Mouse (Mus musculus): ENCODE measurements around the gene C77080.

C77080 gene

GRCm38 (mm10) chr4:129261196-129261595, at the start of gene C77080:
TSS of gene C77080 (minus strand) at chr4:129261404.
- no peak for DNase-seq (ENCODE audit: low spot score in 2 of 2)

GRCm38 (mm10) chr4:129307936-129308335, 46.7 kb upstream of the C77080 start:
- DNase-seq (ENCODE audit: low spot score in 2 of 2) = no peak

GRCm38 (mm10) chr4:129304306-129304705, 43.1 kb upstream of the C77080 start:
- no peak for DNase-seq (ENCODE audit: low spot score in 2 of 2)

GRCm38 (mm10) chr4:129303816-129304215, 42.6 kb upstream of the C77080 start:
- no peak for DNase-seq (ENCODE audit: low spot score in 2 of 2)

GRCm38 (mm10) chr4:129303401-129303800, 42.2 kb upstream of the C77080 start:
- DNase-seq (ENCODE audit: low spot score in 2 of 2) = no peak

GRCm38 (mm10) chr4:129299121-129299520, 37.9 kb upstream of the C77080 start:
- DNase-seq (ENCODE audit: low spot score in 2 of 2) = no peak

- DNase-seq (ENCODE audit: low spot score in 2 of 2) = peak; percentile 55 to 67
Measured at GRCm38 (mm10) chr4:129297724-129298123, 36.5 kb upstream of the C77080 start.

GRCm38 (mm10) chr4:129296066-129296465, 34.9 kb upstream of the C77080 start:
- no peak for DNase-seq (ENCODE audit: low spot score in 2 of 2)

GRCm38 (mm10) chr4:129295188-129295587, 34.0 kb upstream of the C77080 start:
- no peak for DNase-seq (ENCODE audit: low spot score in 2 of 2)

GRCm38 (mm10) chr4:129293702-129294101, 32.5 kb upstream of the C77080 start:
- no peak for DNase-seq (ENCODE audit: low spot score in 2 of 2)

GRCm38 (mm10) chr4:129292831-129293230, 31.6 kb upstream of the C77080 start:
- DNase-seq (ENCODE audit: low spot score in 2 of 2) = no peak

- DNase-seq (ENCODE audit: low spot score in 2 of 2) = no peak
Measured at GRCm38 (mm10) chr4:129289671-129290070, 28.5 kb upstream of the C77080 start.

- no peak for DNase-seq (ENCODE audit: low spot score in 2 of 2)
Measured at GRCm38 (mm10) chr4:129288067-129288466, 26.9 kb upstream of the C77080 start.

GRCm38 (mm10) chr4:129287472-129287981, 26.3 kb upstream of the C77080 start, which contains the start of gene Sync:
TSS of gene Sync (plus strand) at chr4:129287617.
- no peak for DNase-seq (ENCODE audit: low spot score in 2 of 2)

- DNase-seq (ENCODE audit: low spot score in 2 of 2) = no peak
Measured at GRCm38 (mm10) chr4:129286683-129287471, 25.7 kb upstream of the C77080 start.

GRCm38 (mm10) chr4:129286001-129286682, 24.9 kb upstream of the C77080 start:
- no peak for DNase-seq (ENCODE audit: low spot score in 2 of 2)

- DNase-seq (ENCODE audit: low spot score in 2 of 2) = no peak
Measured at GRCm38 (mm10) chr4:129284685-129285084, 23.5 kb upstream of the C77080 start.

GRCm38 (mm10) chr4:129283226-129283625, 22.0 kb upstream of the C77080 start:
- DNase-seq (ENCODE audit: low spot score in 2 of 2) = no peak

- DNase-seq (ENCODE audit: low spot score in 2 of 2) = no peak
Measured at GRCm38 (mm10) chr4:129282786-129283185, 21.6 kb upstream of the C77080 start.

GRCm38 (mm10) chr4:129276453-129276865, 15.3 kb upstream of the C77080 start:
- DNase-seq (ENCODE audit: low spot score in 2 of 2) = peak; percentile 96 to 98

GRCm38 (mm10) chr4:129272756-129273046, 11.5 kb upstream of the C77080 start:
- peak; percentile 54 to 58 for DNase-seq (ENCODE audit: low spot score in 2 of 2)

- DNase-seq (ENCODE audit: low spot score in 2 of 2) = no peak
Measured at GRCm38 (mm10) chr4:129271991-129272755, 11.0 kb upstream of the C77080 start.

Data from right cerebral cortex, adult 2 months (tissue).